Mouse (Mus musculus): ENCODE measurements around the gene Birc5. TPM values are rescaled to one million over a fixed set of nuclear protein-coding genes. Genes with fewer than 3 reads are reported as not detected.

The Birc5 gene
- total RNA-seq (2023) = 65.2 and 66.4 TPM in 2 replicates

DNA sequence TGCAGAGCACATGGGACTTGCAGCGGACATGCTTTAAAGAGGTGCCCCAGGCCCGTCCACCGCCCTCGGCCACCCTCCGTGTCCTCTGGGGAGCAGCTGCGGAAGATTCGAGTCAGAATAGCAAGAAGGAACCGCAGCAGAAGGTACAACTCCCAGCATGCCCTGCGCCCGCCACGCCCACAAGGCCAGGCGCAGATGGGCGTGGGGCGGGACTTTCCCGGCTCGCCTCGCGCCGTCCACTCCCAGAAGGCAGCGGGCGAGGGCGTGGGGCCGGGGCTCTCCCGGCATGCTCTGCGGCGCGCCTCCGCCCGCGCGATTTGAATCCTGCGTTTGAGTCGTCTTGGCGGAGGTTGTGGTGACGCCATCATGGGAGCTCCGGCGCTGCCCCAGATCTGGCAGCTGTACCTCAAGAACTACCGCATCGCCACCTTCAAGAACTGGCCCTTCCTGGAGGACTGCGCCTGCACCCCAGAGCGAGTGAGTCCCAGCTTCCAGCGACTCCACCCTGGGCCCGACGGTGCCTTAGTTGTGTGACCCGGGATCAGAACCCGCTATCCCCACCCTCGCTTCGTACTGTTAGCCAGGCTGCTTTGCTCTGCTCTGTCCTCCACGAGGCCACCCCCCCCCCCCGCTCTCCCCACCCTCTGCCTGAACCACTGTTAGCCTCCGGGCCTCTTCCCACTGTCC, at the start of gene Birc5:
TSS of gene Birc5 (plus strand) at position 267 of the 687 bp plus-strand sequence.

DNA sequence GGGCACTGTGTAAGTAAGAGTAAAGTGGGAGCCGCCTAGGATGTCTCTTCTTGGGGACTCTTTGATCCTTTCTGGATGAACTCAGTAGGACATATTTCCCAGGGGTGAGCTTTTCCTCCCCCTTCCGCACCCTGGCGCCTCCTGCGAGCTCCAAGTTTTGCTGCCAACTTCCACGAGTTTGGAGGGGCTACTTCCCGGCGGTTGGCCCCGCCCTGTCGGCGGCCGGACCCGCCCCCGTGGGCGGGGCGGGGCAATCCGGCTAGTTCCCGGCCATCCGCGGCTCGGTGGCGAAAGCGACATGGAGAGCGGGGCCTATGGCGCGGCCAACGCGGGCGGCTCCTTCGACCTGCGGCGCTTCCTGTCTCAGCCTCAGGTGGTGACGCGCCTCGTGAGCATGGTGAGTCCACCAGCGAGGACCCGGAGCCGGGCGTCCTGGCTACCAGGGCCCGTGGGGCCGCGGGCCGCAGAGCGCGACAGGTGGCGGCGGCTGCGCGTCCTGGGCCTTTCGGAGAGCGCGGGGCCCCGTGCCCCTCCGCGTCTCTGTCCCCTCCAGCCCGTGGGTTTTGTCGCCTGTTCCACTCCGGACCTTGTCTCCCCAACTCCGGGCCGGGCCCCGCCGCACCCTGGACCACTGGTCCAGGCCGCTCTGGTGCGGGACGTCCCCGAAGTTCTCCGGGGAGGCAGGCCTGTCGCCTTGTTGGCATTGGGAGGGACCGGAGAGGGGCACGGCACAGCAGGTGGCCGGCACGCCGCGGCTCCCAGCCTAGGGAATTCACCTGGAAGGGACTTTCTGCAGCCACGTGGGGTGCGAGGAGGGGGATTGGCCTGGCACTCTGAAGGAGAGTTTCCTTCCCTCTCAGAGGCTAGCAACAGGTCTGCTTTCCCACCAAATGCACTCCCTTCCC, 39.4 kb upstream of the Birc5 start, which contains the start of the genes Gm20708 and Syngr2:
TSS of gene Gm20708 (plus strand) at position 262 of the 905 bp plus-strand sequence.
TSS of gene Syngr2 (plus strand) at position 262 of the 905 bp plus-strand sequence.

DNA sequence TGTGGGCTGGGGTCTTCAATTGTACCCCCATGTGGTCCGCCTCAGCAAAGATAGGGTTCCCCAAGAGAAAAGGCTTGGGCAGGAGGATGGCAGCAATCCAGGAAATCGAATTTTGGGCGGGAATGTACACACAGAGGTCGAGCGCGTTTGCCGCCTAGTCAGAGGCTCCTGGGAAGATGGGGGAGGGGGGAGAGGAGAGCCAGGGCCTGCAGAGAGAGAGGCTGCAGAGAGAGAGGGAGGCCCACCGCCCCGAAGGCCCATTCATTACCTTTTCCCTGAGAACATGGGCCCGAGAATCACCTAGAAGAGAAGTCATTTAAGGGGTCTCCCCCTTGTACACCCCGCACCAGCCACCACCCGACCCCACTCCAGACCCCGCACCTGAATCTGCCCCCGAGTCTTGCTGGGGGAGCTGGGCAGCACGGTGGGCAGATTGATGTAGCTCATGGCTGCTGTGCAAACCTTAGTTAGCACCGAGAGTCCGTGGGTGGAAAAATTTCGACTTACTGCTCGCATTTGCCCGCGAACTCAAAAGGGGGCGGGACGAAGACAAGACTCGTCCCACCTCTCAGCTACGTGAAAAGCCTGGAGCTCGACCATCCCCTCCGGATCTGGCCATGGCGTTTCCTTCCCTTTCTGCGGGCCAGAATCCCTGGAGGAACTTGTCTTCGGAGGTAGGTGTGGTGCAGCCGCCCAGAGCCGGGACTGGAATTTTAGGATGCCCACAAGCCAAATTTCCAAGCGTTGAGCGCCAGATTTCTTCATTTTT, 23.5 kb upstream of the Birc5 start, which contains the start of the genes Afmid and Tk1:
TSS of gene Afmid (plus strand) at position 592 of the 769 bp plus-strand sequence.
TSS of gene Tk1 (minus strand) at position 760 of the 769 bp plus-strand sequence.

DNA sequence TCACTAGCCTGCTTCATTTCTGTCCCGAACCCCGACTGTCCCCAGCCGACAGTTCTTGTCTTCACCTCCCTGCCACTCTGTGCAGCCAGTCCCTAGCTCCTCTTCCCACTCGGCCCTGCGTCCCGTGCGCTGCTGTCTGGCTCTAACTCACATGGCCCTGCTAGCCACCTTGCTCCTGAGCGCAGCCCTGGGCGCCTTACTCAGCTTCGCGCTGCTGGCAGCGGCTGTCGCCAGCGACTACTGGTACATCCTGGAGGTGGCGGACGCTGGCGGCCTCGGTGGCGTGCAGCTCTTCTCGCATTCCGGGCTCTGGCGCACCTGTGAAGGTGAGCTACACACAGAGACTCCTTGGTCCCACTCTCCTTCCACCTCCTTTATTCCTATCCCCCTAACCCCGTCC, 11.6 kb downstream of the Birc5 start, which contains the start of gene Tmem235:
TSS of gene Tmem235 (plus strand) at position 152 of the 400 bp plus-strand sequence.

DNA sequence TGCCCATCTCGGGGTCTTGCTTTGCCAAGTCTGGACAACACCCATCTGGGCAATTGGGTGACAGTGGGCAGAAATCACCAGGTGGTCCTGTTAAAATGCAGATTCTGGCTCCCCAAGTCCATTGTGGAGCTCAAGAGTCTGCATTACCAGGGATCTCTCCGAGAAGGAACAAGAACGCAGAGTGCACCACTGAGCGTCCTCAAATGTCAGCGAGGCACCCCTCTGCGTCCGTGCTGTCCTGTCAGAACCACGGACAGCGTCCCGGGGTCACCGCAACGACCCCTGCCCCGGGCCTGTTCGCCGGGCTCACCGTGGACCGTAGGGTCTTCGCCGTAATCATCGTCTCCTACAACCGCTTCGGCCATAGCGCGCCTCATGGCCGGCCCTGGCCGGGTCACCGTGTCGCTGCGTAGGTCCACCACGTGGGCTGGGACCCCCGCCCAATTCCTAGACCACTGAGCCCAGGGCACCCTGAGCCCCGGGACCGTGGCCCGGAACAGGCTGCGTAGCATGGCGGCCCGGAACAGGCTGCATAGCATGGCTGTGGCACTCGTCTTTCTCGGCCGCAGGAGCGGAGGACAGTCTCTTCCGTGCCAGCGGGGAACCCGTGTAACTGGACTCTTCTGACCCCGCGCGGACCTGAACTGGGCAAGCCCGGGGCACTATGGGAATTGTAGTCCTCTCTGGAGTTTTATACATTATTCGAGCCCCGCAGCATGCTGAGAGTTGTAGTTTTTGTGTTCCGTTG, 24.0 kb downstream of the Birc5 start, which contains the start of gene Tha1:
TSS of gene Tha1 (minus strand) at position 621 of the 748 bp plus-strand sequence.

Other genes starting within 250 kb of the Birc5 start
- 27.2 and 37.5 TPM in 2 replicates for gene Tnrc6c, start 195.0 kb upstream of the Birc5 start, total RNA-seq (2023)
- gene Tmc8, start 67.2 kb upstream of the Birc5 start, total RNA-seq (2023) = 43.7 and 56.3 TPM in 2 replicates
- 144 and 146 TPM in 2 replicates for gene Tmc6, start 67.1 kb upstream of the Birc5 start, total RNA-seq (2023)
- gene 6030468B19Rik, start 51.6 kb upstream of the Birc5 start, total RNA-seq (2023) = not detected in 2 replicates
- gene Gm20708, start 39.6 kb upstream of the Birc5 start, total RNA-seq (2023) = 0.98 and 2.7 TPM in 2 replicates
- 83.5 and 88.6 TPM in 2 replicates for gene Syngr2, start 39.6 kb upstream of the Birc5 start, total RNA-seq (2023)
- 3.8 and 4.7 TPM in 2 replicates for gene Afmid, start 23.3 kb upstream of the Birc5 start, total RNA-seq (2023)
- gene Tk1, start 23.2 kb upstream of the Birc5 start, total RNA-seq (2023) = 45.5 and 52.2 TPM in 2 replicates
- gene Tmem235, start 11.5 kb downstream of the Birc5 start, total RNA-seq (2023) = not detected in 2 replicates
- not detected in 2 replicates for gene Tha1, start 24.2 kb downstream of the Birc5 start, total RNA-seq (2023)
- gene Socs3, start 120.8 kb downstream of the Birc5 start, total RNA-seq (2023) = 44.4 and 55.1 TPM in 2 replicates
- gene Pgs1, start 137.0 kb downstream of the Birc5 start, total RNA-seq (2023) = 90.7 and 154 TPM in 2 replicates